Mouse (Mus musculus) midbrain, embryonic 11.5 days (tissue): ENCODE data around the gene Txnip. TPM values are rescaled to one million over a fixed set of nuclear protein-coding genes. Genes with fewer than 3 reads are reported as not detected.
A peak's percentile ranks its signal among the peaks of the same experiment; 100 is the strongest.
"Not testable (repeated sequence)": the region's sequence is repeated elsewhere in the genome, so short reads cannot be mapped to it uniquely, and the experiment has no call there.

Source experiments
- ATAC-seq: fragments of 200-750 bp; cut with Nextera tagmentation; 2 replicates; pipeline ENCODE4 v1.8.0; 2017; ENCODE audit warnings: moderate TSS enrichment, moderate library complexity; ENCODE audit not compliant: low FRiP score
- DNase-seq: peaks from one replicate; pipeline ENCODE4 v3.0.0; 2015; ENCODE audit warnings: low spot score; ENCODE audit errors: missing footprints
- H3K27ac ChIP-seq: fragments of 300-500 bp; sonication (generic); 2 replicates; pipeline ENCODE4 v1.5.1; 2014; ENCODE audit warnings: low read depth, low read length
- H3K27me3 ChIP-seq: fragments of 300-500 bp; sonication (generic); 2 replicates; pipeline ENCODE4 v1.6.1; 2014; ENCODE audit warnings: mild to moderate bottlenecking, low read length, moderate library complexity, mixed read lengths; ENCODE audit not compliant: control insufficient read depth, insufficient read depth
- H3K36me3 ChIP-seq: fragments of 300-500 bp; sonication (generic); 2 replicates; pipeline ENCODE4 v1.6.1; 2014; ENCODE audit warnings: mild to moderate bottlenecking, low read length, moderate library complexity, mixed read lengths; ENCODE audit not compliant: control insufficient read depth, insufficient read depth
- H3K4me1 ChIP-seq: fragments of 300-500 bp; sonication (generic); 2 replicates; pipeline ENCODE4 v1.6.1; 2014; ENCODE audit warnings: low read length; ENCODE audit not compliant: control insufficient read depth, insufficient read depth
- H3K4me2 ChIP-seq: fragments of 300-500 bp; sonication (generic); 2 replicates; pipeline ENCODE4 v1.6.1; 2014; ENCODE audit warnings: mild to moderate bottlenecking, moderate library complexity
- H3K4me3 ChIP-seq: fragments of 300-500 bp; sonication (generic); 2 replicates; pipeline ENCODE4 v1.5.1; 2014; ENCODE audit warnings: low read depth, low read length
- H3K9ac ChIP-seq: fragments of 300-500 bp; sonication (generic); 2 replicates; pipeline ENCODE4 v1.6.1; 2014; ENCODE audit warnings: low read length
- H3K9me3 ChIP-seq: fragments of 300-500 bp; sonication (generic); 2 replicates; pipeline ENCODE4 v1.6.1; 2016; ENCODE audit warnings: low read length; ENCODE audit not compliant: control insufficient read depth
- WGBS: fragments of 180-500 bp; shearing (Covaris S2); extraction: QIAGEN DNeasy Blood & Tissue Kit; methylation state at CpG from one replicate; pipeline ENCODE4 v1.1.7; 2014; 5-methylcytosine and 5-hydroxymethylcytosine counted together
- polyA plus RNA-seq: library from polyadenylated mRNA; unstranded; fragments of >200 nt; fragmentation: Nextera tagmentation; extraction: Ambion mirVana; gene quantifications from 2 replicates; pipeline ENCODE4 v1.2.1, GENCODE M21; 2014

Gene Txnip
- 54.0 and 55.9 TPM in 2 replicates for polyA plus RNA-seq

DNA sequence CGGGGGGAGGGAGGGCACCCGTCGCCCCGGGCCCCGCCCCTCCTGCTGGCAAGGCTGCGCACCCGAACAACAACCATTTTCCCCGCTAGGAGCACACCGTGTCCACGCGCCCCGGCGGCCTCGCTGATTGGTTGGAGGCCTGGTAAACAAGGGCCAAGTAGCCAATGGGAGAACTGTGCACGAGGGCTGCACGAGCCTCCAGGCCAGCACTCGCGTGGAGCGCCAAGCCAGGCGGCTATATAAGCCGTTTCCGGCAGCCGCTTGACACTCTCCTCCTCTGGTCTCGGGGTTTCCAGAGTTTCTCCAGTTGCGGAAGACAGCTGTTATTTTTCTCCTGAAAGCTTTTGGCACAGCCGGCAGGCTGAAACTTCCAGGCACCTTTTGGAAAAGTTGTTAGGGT is at the start of gene Txnip:
Gene Txnip, plus strand, starts transcription at position 264 of the 400 bp plus-strand sequence.
- H3K4me1 ChIP-seq = peaks cover 23% of the 10 kb centered on the region; the same call in 1 of the 2 replicates
- H3K27me3 ChIP-seq = no peaks in the 10 kb centered on the region
- H3K27ac ChIP-seq = peak within 1 kb of the TSS; percentile 65
- no peaks in the 10 kb centered on the region for H3K9me3 ChIP-seq
- peak; percentile 100 for ATAC-seq
- H3K36me3 ChIP-seq = 0 out of 2 replicates have a peak, but pooled peaks cover 7% of the 10 kb centered on the region
- peak; percentile 99 for DNase-seq
- WGBS = under 1% methylated on average over 26 of the region's 26 CpGs
- H3K9ac ChIP-seq = peak within 1 kb of the TSS; percentile 81
- H3K4me3 ChIP-seq = peak within 1 kb of the TSS; percentile 53
- H3K4me2 ChIP-seq = peak within 1 kb of the TSS; percentile 83

DNA sequence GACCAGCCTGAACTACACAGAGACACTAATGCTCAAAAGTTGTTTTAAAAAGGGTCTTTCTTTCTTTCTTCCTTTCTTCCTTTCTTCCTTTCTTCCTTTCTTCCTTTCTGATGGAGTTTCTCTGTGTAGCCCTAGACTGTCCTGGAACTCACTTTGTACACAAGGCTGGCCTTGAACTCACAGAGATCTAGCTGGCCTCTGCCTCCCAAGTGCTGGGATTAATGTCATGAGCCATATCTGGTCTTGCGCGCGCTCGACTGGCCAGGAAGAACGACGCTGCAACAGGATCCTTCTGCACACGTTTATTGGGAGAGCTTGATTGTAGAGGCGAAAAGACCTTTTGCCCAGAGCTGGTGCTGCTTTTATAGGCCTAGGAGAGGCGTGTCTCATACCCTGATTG is 49.8 kb upstream of the Txnip start:
- not testable (repeated sequence) for H3K4me3 ChIP-seq, H3K27ac ChIP-seq, H3K9me3 ChIP-seq, H3K27me3 ChIP-seq, H3K9ac ChIP-seq, H3K4me2 ChIP-seq, H3K4me1 ChIP-seq, ATAC-seq, H3K36me3 ChIP-seq
- peak; percentile 65 for DNase-seq
- WGBS = 91% methylated on average over 7 of the region's 9 CpGs

DNA sequence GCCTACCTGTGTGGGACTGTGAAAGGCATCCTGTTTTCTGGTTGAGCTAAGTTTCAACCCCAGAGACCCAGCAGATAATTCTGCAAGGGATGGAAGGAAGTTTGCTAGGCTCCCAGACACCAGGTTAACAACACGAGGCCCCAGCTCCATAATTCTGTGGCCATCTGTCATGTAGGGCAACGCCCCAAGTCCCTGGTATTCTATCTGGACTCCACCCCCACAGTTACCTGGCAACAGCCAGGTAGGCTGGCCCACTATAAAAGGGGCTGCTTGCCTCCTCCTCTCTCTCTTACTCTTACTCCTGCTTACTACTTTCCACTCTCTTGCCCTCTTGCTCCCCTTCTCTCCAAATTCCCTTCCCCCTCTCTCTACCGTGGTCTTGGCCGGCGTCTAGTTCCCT is 37.6 kb upstream of the Txnip start:
- no peak overlapping the region for H3K27ac ChIP-seq
- H3K36me3 ChIP-seq = no peaks in the 10 kb centered on the region
- DNase-seq (no peak), ATAC-seq (no peak)
- H3K4me3 ChIP-seq = no peak overlapping the region
- H3K27me3 ChIP-seq = no peaks in the 10 kb centered on the region
- no peaks in the 10 kb centered on the region for H3K4me1 ChIP-seq
- H3K4me2 ChIP-seq = no peak overlapping the region
- WGBS = 51% methylated on average over 5 of the region's 5 CpGs
- no peak overlapping the region for H3K9ac ChIP-seq
- H3K9me3 ChIP-seq = no peaks in the 10 kb centered on the region

DNA sequence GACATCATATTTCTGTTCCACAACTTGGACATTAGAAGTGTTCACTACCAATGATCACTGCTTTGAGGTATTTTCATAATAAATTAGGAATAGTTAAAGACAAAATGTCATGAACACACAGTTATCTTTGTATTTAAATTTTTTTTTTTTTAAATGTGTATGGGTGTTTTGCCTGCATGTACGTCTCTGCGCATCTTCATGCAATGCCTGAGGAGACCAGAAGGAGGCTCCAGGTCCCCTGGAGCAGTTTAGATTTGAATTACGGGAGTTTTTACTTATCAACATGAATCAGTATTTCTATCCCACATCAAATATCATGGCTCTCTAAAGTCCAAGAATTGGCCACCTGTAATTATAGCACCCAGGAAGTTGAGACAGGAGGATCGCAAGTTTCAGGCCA is 35.6 kb upstream of the Txnip start:
- Histone ChIP-seq H3K27me3 (peaks cover 8% of the 10 kb centered on the region), H3K9me3 (no peaks in the 10 kb centered on the region), H3K4me1 (peaks cover 1% of the 10 kb centered on the region; the same call in 1 of the 2 replicates), H3K4me3 (no peak overlapping the region), H3K27ac (no peak overlapping the region), H3K9ac (no peak overlapping the region), H3K4me2 (no peak overlapping the region), H3K36me3 (no peaks in the 10 kb centered on the region)
- 68% methylated on average over 4 of the region's 4 CpGs for WGBS
- DNase-seq (no peak), ATAC-seq (no peak)

DNA sequence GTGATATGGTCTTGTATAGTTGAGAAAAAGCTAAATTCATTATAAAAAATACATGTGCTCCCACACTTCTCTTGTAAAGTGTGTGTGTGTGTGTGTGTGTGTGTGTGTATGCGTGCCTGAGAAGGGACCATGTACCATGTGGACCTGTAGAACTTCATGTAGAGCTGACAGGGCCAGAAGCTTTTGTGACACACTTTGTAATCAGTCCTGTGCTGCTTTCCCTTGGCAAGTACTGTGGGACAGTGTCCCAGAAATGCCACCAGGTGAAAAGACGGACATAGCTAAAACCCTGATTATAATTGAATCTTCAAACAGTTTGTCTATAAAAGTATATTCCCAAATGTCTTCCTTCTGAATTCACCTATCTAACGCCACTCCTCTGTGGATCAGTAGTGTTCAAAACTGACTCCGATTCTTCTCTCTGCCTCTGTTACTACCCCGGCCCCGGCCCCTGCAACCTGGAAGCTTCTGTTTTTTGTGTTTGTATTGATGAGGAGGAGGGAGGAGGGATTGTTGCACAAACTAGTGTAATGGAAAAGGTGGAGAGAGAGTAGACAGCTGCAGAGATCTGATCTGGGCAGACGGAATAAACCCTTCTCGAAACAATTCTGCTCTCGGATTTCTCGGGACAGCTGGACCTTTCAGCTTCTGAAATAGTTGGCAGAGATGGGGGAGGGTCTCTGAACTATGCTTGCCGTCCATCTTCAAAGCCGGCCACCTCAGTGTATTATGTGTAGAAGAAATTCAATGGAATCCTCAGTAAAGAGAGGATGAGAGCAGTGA is 33.5 kb upstream of the Txnip start:
- H3K4me2 ChIP-seq = no peak overlapping the region
- no peak overlapping the region for H3K27ac ChIP-seq
- H3K9ac ChIP-seq = no peak overlapping the region
- no peak overlapping the region for H3K4me3 ChIP-seq
- no peaks in the 10 kb centered on the region for H3K9me3 ChIP-seq
- WGBS = 75% methylated on average over 12 of the region's 12 CpGs
- no peaks in the 10 kb centered on the region for H3K36me3 ChIP-seq
- no peak for ATAC-seq
- DNase-seq = no peak
- peaks cover 19% of the 10 kb centered on the region for H3K27me3 ChIP-seq
- peaks cover 6% of the 10 kb centered on the region; the same call in 1 of the 2 replicates for H3K4me1 ChIP-seq

- no peak for ATAC-seq
- Histone ChIP-seq H3K4me1 (peaks cover 6% of the 10 kb centered on the region; the same call in 1 of the 2 replicates), H3K4me3 (no peak within 1 kb of the TSS), H3K9ac (no peak within 1 kb of the TSS), H3K27ac (no peak within 1 kb of the TSS), H3K27me3 (peaks cover 19% of the 10 kb centered on the region), H3K36me3 (no peaks in the 10 kb centered on the region), H3K9me3 (no peaks in the 10 kb centered on the region), H3K4me2 (no peak within 1 kb of the TSS)
- WGBS = 88% methylated on average over 4 of the region's 4 CpGs
- no peak for DNase-seq
Observed at GRCm38 (mm10) chr3:96524914-96525313, 32.8 kb upstream of the Txnip start, which contains the start of gene Hfe2. Hfe2 (plus strand) TSS chr3:96525172.

- H3K27me3 ChIP-seq = peaks cover 19% of the 10 kb centered on the region
- peaks cover 6% of the 10 kb centered on the region; the same call in 1 of the 2 replicates for H3K4me1 ChIP-seq
- ATAC-seq (0 out of 2 replicates have a peak, but pooled peaks have one; percentile 54), DNase-seq (no peak)
- H3K36me3 ChIP-seq = no peaks in the 10 kb centered on the region
- no peak overlapping the region for H3K9ac ChIP-seq
- no peaks in the 10 kb centered on the region for H3K9me3 ChIP-seq
- no peak overlapping the region for H3K27ac ChIP-seq
- 70% methylated on average over 11 of the region's 11 CpGs for WGBS
- no peak overlapping the region for H3K4me3 ChIP-seq
- no peak overlapping the region for H3K4me2 ChIP-seq
Observed at GRCm38 (mm10) chr3:96526013-96526762, 31.6 kb upstream of the Txnip start.

DNA sequence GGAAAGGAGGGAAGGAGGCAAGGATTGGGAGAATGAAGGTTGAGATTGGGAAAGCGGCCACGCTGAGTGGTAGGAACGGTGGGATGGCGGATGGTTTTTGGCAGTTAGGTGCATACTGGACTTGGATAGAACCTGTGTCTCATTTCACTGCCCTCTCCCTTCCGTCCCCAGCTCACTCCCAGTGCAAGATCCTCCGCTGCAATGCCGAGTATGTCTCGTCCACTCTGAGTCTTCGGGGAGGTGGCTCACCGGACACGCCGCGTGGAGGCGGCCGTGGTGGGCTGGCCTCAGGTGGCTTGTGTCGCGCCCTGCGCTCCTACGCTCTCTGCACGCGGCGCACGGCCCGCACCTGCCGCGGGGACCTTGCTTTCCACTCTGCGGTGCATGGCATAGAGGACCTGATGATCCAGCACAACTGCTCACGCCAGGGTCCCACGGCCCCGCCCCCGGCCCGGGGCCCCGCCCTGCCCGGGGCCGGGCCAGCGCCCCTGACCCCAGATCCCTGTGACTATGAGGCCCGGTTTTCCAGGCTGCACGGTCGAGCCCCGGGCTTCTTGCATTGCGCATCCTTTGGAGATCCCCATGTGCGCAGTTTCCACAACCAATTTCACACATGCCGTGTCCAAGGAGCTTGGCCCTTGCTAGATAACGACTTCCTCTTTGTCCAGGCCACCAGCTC is 30.8 kb upstream of the Txnip start:
- DNase-seq (peak; percentile 92), ATAC-seq (peak; percentile 57; the same call in 1 of the 2 replicates)
- Histone ChIP-seq H3K27me3 (peaks cover 19% of the 10 kb centered on the region), H3K4me1 (peaks cover 6% of the 10 kb centered on the region; the same call in 1 of the 2 replicates), H3K4me2 (peak overlapping the region; percentile 83), H3K4me3 (peak overlapping the region; percentile 43), H3K36me3 (no peaks in the 10 kb centered on the region), H3K9me3 (no peaks in the 10 kb centered on the region), H3K9ac (peak overlapping the region; percentile 59), H3K27ac (no peak overlapping the region)
- 4% methylated on average over 43 of the region's 44 CpGs for WGBS
